Mouse (Mus musculus) neural tube, embryonic 14.5 days (tissue): Measurements from ENCODE around the gene Gm29797. TPM values are rescaled to one million over a fixed set of nuclear protein-coding genes. Genes with fewer than 3 reads are reported as not detected.

Experiments
- ATAC-seq: fragments of 200-750 bp; cut with Nextera tagmentation; 2 replicates; pipeline ENCODE4 v1.8.0; 2017; ENCODE audit warnings: low read depth, mild to moderate bottlenecking, moderate TSS enrichment, moderate library complexity
- H3K27ac ChIP-seq: fragments of 300-500 bp; sonication (generic); 2 replicates; pipeline ENCODE4 v1.5.1; 2014; ENCODE audit warnings: low read depth, mild to moderate bottlenecking, control low read depth, low read length, moderate library complexity, mixed read lengths
- H3K27me3 ChIP-seq: fragments of 300-500 bp; sonication (generic); 2 replicates; pipeline ENCODE4 v1.6.1; 2014; ENCODE audit warnings: low read length; ENCODE audit not compliant: control insufficient read depth, insufficient read depth
- H3K36me3 ChIP-seq: fragments of 300-500 bp; sonication (generic); 2 replicates; pipeline ENCODE4 v1.6.1; 2014; ENCODE audit warnings: low read length, mixed read lengths; ENCODE audit not compliant: control insufficient read depth, insufficient read depth
- H3K4me1 ChIP-seq: fragments of 300-500 bp; sonication (generic); 2 replicates; pipeline ENCODE4 v1.6.1; 2014; ENCODE audit warnings: low read length; ENCODE audit not compliant: control insufficient read depth, insufficient read depth
- H3K4me2 ChIP-seq: fragments of 300-500 bp; sonication (generic); 2 replicates; pipeline ENCODE4 v1.6.1; 2014; ENCODE audit warnings: mild to moderate bottlenecking, low read depth, low read length, control low read depth
- H3K4me3 ChIP-seq: fragments of 300-500 bp; sonication (generic); 2 replicates; pipeline ENCODE4 v1.5.1; 2014; ENCODE audit warnings: low read depth, low read length, control low read depth, mixed read lengths
- H3K9ac ChIP-seq: fragments of 300-500 bp; sonication (generic); replicated peaks from 2 replicates; pipeline ENCODE4 v1.6.1; 2014; ENCODE audit warnings: low read depth, mild to moderate bottlenecking, control low read depth, low read length, mixed read lengths
- H3K9me3 ChIP-seq: fragments of 300-500 bp; sonication (generic); 2 replicates; pipeline ENCODE4 v1.6.1; 2016; ENCODE audit warnings: low read length; ENCODE audit not compliant: control insufficient read depth
- WGBS: fragments of 180-500 bp; shearing (Covaris S2); extraction: QIAGEN DNeasy Blood & Tissue Kit; methylation state at CpG from one replicate; pipeline ENCODE4 v1.1.7; 2014; 5-methylcytosine and 5-hydroxymethylcytosine counted together
- polyA plus RNA-seq: library from polyadenylated mRNA; unstranded; fragments of >200 nt; fragmentation: Nextera tagmentation; extraction: Ambion mirVana; gene quantifications from 2 replicates; pipeline ENCODE4 v1.2.1, GENCODE M21; 2014

The Gm29797 gene
- polyA plus RNA-seq, 1 experiment from 2014 or later = not detected

GRCm38 (mm10) chr2:181648926-181649325 is 7.9 kb upstream of the Gm29797 start:
- H3K9ac ChIP-seq = no peak overlapping the region
- no peak overlapping the region for H3K27ac ChIP-seq
- no peak overlapping the region for H3K4me2 ChIP-seq
- ATAC-seq = no peak
- peaks cover 68% of the 10 kb centered on the region for H3K36me3 ChIP-seq
- 91% methylated on average over 10 of the region's 10 CpGs for WGBS
- H3K4me3 ChIP-seq = no peak overlapping the region
- no peaks in the 10 kb centered on the region for H3K4me1 ChIP-seq
- H3K9me3 ChIP-seq = no peaks in the 10 kb centered on the region
- H3K27me3 ChIP-seq = no peaks in the 10 kb centered on the region

GRCm38 (mm10) chr2:181653065-181653464 is 3.8 kb upstream of the Gm29797 start:
- H3K9me3 ChIP-seq = no peaks in the 10 kb centered on the region
- H3K36me3 ChIP-seq = peaks cover 75% of the 10 kb centered on the region
- no peak overlapping the region for H3K27ac ChIP-seq
- no peaks in the 10 kb centered on the region for H3K4me1 ChIP-seq
- no peak overlapping the region for H3K4me2 ChIP-seq
- ATAC-seq = no peak
- H3K9ac ChIP-seq = no peak overlapping the region
- H3K4me3 ChIP-seq = no peak overlapping the region
- no peaks in the 10 kb centered on the region for H3K27me3 ChIP-seq

GRCm38 (mm10) chr2:181653523-181653922 is 3.3 kb upstream of the Gm29797 start:
- H3K4me2 ChIP-seq = no peak overlapping the region
- H3K9ac ChIP-seq = no peak overlapping the region
- no peak overlapping the region for H3K27ac ChIP-seq
- no peak for ATAC-seq
- no peaks in the 10 kb centered on the region for H3K4me1 ChIP-seq
- H3K9me3 ChIP-seq = no peaks in the 10 kb centered on the region
- H3K36me3 ChIP-seq = peaks cover 70% of the 10 kb centered on the region
- no peaks in the 10 kb centered on the region for H3K27me3 ChIP-seq
- WGBS = 88% methylated on average over 1 of the region's 1 CpGs
- no peak overlapping the region for H3K4me3 ChIP-seq

- H3K9ac ChIP-seq = no peak overlapping the region
- H3K4me1 ChIP-seq = no peaks in the 10 kb centered on the region
- no peak for ATAC-seq
- no peak overlapping the region for H3K4me2 ChIP-seq
- peaks cover 38% of the 10 kb centered on the region for H3K36me3 ChIP-seq
- no peak overlapping the region for H3K4me3 ChIP-seq
- H3K27ac ChIP-seq = no peak overlapping the region
- H3K27me3 ChIP-seq = no peaks in the 10 kb centered on the region
- 88% methylated on average over 2 of the region's 2 CpGs for WGBS
- no peaks in the 10 kb centered on the region for H3K9me3 ChIP-seq
Measured at GRCm38 (mm10) chr2:181657441-181657840, 607 bp downstream of the Gm29797 start.

- H3K4me3 ChIP-seq = no peak overlapping the region
- 92% methylated on average over 7 of the region's 7 CpGs for WGBS
Measured at GRCm38 (mm10) chr2:181658528-181658927, 1.7 kb downstream of the Gm29797 start.

GRCm38 (mm10) chr2:181658930-181659555 is 2.2 kb downstream of the Gm29797 start:
- Histone ChIP-seq H3K27me3 (no peaks in the 10 kb centered on the region), H3K4me2 (no peak overlapping the region), H3K9me3 (no peaks in the 10 kb centered on the region), H3K4me3 (no peak overlapping the region), H3K36me3 (peaks cover 22% of the 10 kb centered on the region), H3K4me1 (no peaks in the 10 kb centered on the region), H3K9ac (no peak overlapping the region), H3K27ac (no peak overlapping the region)
- ATAC-seq = peak; percentile 32; the same call in 1 of the 2 replicates
- 34% methylated on average over 17 of the region's 17 CpGs for WGBS

More at GRCm38 (mm10) chr2:181658528-181658927, 1.7 kb downstream of the Gm29797 start:
- no peaks in the 10 kb centered on the region for H3K27me3 ChIP-seq
- H3K4me1 ChIP-seq = no peaks in the 10 kb centered on the region
- no peak for ATAC-seq
- no peak overlapping the region for H3K4me2 ChIP-seq
- H3K9ac ChIP-seq = no peak overlapping the region
- H3K9me3 ChIP-seq = no peaks in the 10 kb centered on the region
- peaks cover 27% of the 10 kb centered on the region for H3K36me3 ChIP-seq
- no peak overlapping the region for H3K27ac ChIP-seq

- H3K4me3 ChIP-seq = no peak overlapping the region
- H3K27me3 ChIP-seq = no peaks in the 10 kb centered on the region
- peaks cover 19% of the 10 kb centered on the region for H3K36me3 ChIP-seq
- H3K4me1 ChIP-seq = no peaks in the 10 kb centered on the region
- no peak overlapping the region for H3K27ac ChIP-seq
- ATAC-seq = peak; percentile 60; the same call in 1 of the 2 replicates
- 11% methylated on average over 9 of the region's 9 CpGs for WGBS
- no peaks in the 10 kb centered on the region for H3K9me3 ChIP-seq
- H3K4me2 ChIP-seq = no peak overlapping the region
- H3K9ac ChIP-seq = no peak overlapping the region
Measured at GRCm38 (mm10) chr2:181659609-181660055, 2.8 kb downstream of the Gm29797 start.

- no peak overlapping the region for H3K4me3 ChIP-seq
- H3K36me3 ChIP-seq = no peaks in the 10 kb centered on the region
- no peak overlapping the region for H3K9ac ChIP-seq
- no peak for ATAC-seq
- no peak overlapping the region for H3K27ac ChIP-seq
- no peaks in the 10 kb centered on the region for H3K4me1 ChIP-seq
- H3K4me2 ChIP-seq = no peak overlapping the region
- WGBS = 91% methylated on average over 3 of the region's 3 CpGs
- H3K27me3 ChIP-seq = no peaks in the 10 kb centered on the region
- no peaks in the 10 kb centered on the region for H3K9me3 ChIP-seq
Measured at GRCm38 (mm10) chr2:181662620-181663297, 5.9 kb downstream of the Gm29797 start.

- WGBS = 34% methylated on average over 4 of the region's 4 CpGs
- Histone ChIP-seq H3K9ac (no peak overlapping the region), H3K27me3 (no peaks in the 10 kb centered on the region), H3K4me1 (no peaks in the 10 kb centered on the region), H3K4me3 (no peak overlapping the region), H3K27ac (no peak overlapping the region), H3K36me3 (no peaks in the 10 kb centered on the region), H3K4me2 (no peak overlapping the region), H3K9me3 (no peaks in the 10 kb centered on the region)
- ATAC-seq = no peak
Measured at GRCm38 (mm10) chr2:181663298-181663630, 6.4 kb downstream of the Gm29797 start.
